In the genomic region with DNA sequence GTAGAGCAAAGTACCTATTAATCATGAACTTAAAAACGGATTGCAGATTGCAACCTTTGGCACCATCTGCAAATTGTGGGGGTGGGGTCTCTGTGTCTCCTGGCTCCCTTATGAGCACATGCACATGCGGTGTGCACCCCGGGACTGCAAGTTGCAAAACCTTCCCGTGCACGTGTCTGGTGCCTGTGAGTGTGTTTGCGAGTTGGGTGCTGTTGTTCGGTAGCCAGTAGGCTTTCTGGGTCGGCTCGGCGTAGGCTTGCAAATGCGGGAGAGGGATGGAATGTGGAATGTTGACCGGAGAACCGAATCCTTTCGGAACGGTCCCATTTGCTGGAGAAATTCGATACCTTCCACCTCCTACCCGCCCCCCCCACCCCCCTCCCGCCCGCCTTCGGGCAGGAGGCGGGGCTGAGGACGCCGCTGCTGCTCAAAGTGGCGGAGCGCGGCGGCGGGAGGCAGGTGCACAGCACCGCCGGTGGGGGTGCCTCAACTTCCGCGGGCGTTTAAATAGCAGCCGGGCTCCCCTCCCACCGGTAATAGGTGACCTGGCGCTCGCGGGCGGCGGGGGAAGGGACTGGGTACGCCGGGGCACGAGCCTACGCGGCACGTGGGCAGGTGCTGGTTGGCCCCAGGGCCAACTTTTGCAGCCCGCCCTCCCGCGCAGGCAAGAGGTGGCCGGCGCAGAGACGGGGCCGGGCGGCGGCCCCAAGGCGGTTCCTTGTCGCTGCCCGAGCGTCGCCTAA, we compare ENCODE assay signal across 8 mouse cellular contexts. TPM values are rescaled to one million over a fixed set of nuclear protein-coding genes. Genes with fewer than 3 reads are reported as not detected.
DNase-seq lines count a peak whose midpoint lies in the region; ATAC-seq and TF ChIP-seq lines count a peak whose summit lies in the region.

No protein-coding gene starts in this region.

- WGBS in bone marrow, adult 2 months, result under 1% methylated on average over 59 of the region's 60 CpGs
- 0% methylated on average over 15 of the region's 60 CpGs for WGBS in embryonic facial prominence, embryonic 14.5 days
- WGBS in limb, embryonic 14.5 days, result under 1% methylated on average over 23 of the region's 60 CpGs
- under 1% methylated on average over 58 of the region's 60 CpGs for WGBS in midbrain, embryonic 15.5 days
- WGBS in spleen, adult 2 months, result under 1% methylated on average over 58 of the region's 60 CpGs

- peak; percentile 48 for ATAC-seq in embryonic facial prominence, embryonic 14.5 days (ENCODE audit: low read depth)
- peak; percentile 71 for ATAC-seq in limb, embryonic 14.5 days (ENCODE audit: low FRiP score, low read depth)
- peak; percentile 53 for ATAC-seq in midbrain, embryonic 15.5 days (replicated peaks)

- no peaks in the 10 kb centered on the region for H3K36me3 ChIP-seq in embryonic facial prominence, embryonic 14.5 days (ENCODE audit: control insufficient read depth, insufficient read depth, low read length)
- H3K36me3 ChIP-seq in limb, embryonic 14.5 days (ENCODE audit: control insufficient read depth, insufficient read depth, low read length), result no peaks in the 10 kb centered on the region
- no peaks in the 10 kb centered on the region for H3K36me3 ChIP-seq in midbrain, embryonic 15.5 days (replicated peaks)
- H3K36me3 ChIP-seq in spleen, adult 2 months (ENCODE audit: control insufficient read depth, insufficient read depth, low read length), result no peaks in the 10 kb centered on the region

- H3K9me3 ChIP-seq in embryonic facial prominence, embryonic 14.5 days (ENCODE audit: control insufficient read depth, low read length), result no peaks in the 10 kb centered on the region
- no peaks in the 10 kb centered on the region for H3K9me3 ChIP-seq in limb, embryonic 14.5 days (ENCODE audit: control insufficient read depth, low read length)
- H3K9me3 ChIP-seq in midbrain, embryonic 15.5 days, result no peaks in the 10 kb centered on the region

- TF ChIP-seq POLR2A in bone marrow, adult 2 months (IDR thresholded peaks at IDR 0.05; ENCODE audit: borderline replicate concordance, control insufficient read depth, low read depth, low read length), result peak; percentile 57; the same call in 1 of the 2 replicates
- TF ChIP-seq POLR2A in limb, embryonic 14.5 days (IDR thresholded peaks at IDR 0.05; ENCODE audit: borderline replicate concordance, extremely low read depth, insufficient read depth, insufficient read length), result no peak
- no peak for TF ChIP-seq POLR2A in spleen, adult 2 months (IDR thresholded peaks at IDR 0.05; ENCODE audit: low read depth, low read length)

- peak; percentile 89 to 90 for DNase-seq in B cell, adult 2 months
- peak; percentile 83 for DNase-seq in embryonic facial prominence, embryonic 14.5 days (ENCODE audit: low spot score)
- peak; percentile 65 for DNase-seq in heart, adult 8-10 months (ENCODE audit: low spot score)
- peak; percentile 93 to 94 for DNase-seq in kidney, adult 8-10 months
- peak; percentile 48 for DNase-seq in limb, embryonic 14.5 days (ENCODE audit: low spot score)
- peak; percentile 68 to 88 for DNase-seq in spleen, adult 2 months (ENCODE audit: low read depth in 1 of 2, low spot score in 2 of 2)

- peak overlapping the region; percentile 85 for H3K9ac ChIP-seq in embryonic facial prominence, embryonic 14.5 days (ENCODE audit: low read depth, low read length)
- H3K9ac ChIP-seq in limb, embryonic 14.5 days (ENCODE audit: low read depth, low read length, severe bottlenecking), result peak overlapping the region; percentile 78
- H3K9ac ChIP-seq in midbrain, embryonic 15.5 days, result peak overlapping the region; percentile 92

- H3K4me1 ChIP-seq in bone marrow, adult 2 months (ENCODE audit: control insufficient read depth, insufficient read depth, low read length), result peaks cover 2% of the 10 kb centered on the region
- H3K4me1 ChIP-seq in embryonic facial prominence, embryonic 14.5 days (ENCODE audit: control insufficient read depth, insufficient read depth, low read length), result no peaks in the 10 kb centered on the region
- peaks cover 4% of the 10 kb centered on the region; the same call in 1 of the 2 replicates for H3K4me1 ChIP-seq in limb, embryonic 14.5 days (ENCODE audit: control insufficient read depth, insufficient read depth, low read length)
- peaks cover 19% of the 10 kb centered on the region for H3K4me1 ChIP-seq in midbrain, embryonic 15.5 days
- H3K4me1 ChIP-seq in spleen, adult 2 months (ENCODE audit: control insufficient read depth, insufficient read depth, insufficient read length), result no peaks in the 10 kb centered on the region; the same call in none of the 2 replicates

- no peak for TF ChIP-seq CTCF in bone marrow, adult 2 months (IDR thresholded peaks at IDR 0.05; ENCODE audit: control insufficient read depth, insufficient read depth, low read length)
- no peak for TF ChIP-seq CTCF in spleen, adult 2 months (IDR thresholded peaks at IDR 0.05; ENCODE audit: extremely low read depth, insufficient read depth, insufficient read length, insufficient replicate concordance)

- peak overlapping the region; percentile 99 for H3K27ac ChIP-seq in bone marrow, adult 2 months (ENCODE audit: control insufficient read depth, insufficient read depth, low read depth, low read length, poor library complexity)
- H3K27ac ChIP-seq in embryonic facial prominence, embryonic 14.5 days (replicated peaks; ENCODE audit: low read depth, low read length), result peak overlapping the region; percentile 91
- peak overlapping the region; percentile 83 for H3K27ac ChIP-seq in limb, embryonic 14.5 days (replicated peaks; ENCODE audit: low read depth, low read length)
- peak overlapping the region; percentile 95 for H3K27ac ChIP-seq in midbrain, embryonic 15.5 days
- peak overlapping the region; percentile 91 for H3K27ac ChIP-seq in spleen, adult 2 months (ENCODE audit: insufficient read depth, low read length)

- peaks cover 4% of the 10 kb centered on the region; the same call in 1 of the 2 replicates for H3K27me3 ChIP-seq in embryonic facial prominence, embryonic 14.5 days (replicated peaks; ENCODE audit: control insufficient read depth, insufficient read depth, low read length)
- no peaks in the 10 kb centered on the region for H3K27me3 ChIP-seq in limb, embryonic 14.5 days (ENCODE audit: control insufficient read depth, insufficient read depth, low read length)
- no peaks in the 10 kb centered on the region for H3K27me3 ChIP-seq in midbrain, embryonic 15.5 days (replicated peaks)
- H3K27me3 ChIP-seq in spleen, adult 2 months (ENCODE audit: control insufficient read depth, insufficient read depth, low read length), result peaks cover 2% of the 10 kb centered on the region; the same call in 1 of the 2 replicates

- peak overlapping the region; percentile 98 for H3K4me3 ChIP-seq in bone marrow, adult 2 months (replicated peaks; ENCODE audit: control insufficient read depth, low read depth, low read length)
- H3K4me3 ChIP-seq in embryonic facial prominence, embryonic 14.5 days (ENCODE audit: low read depth, low read length), result peak overlapping the region; percentile 79
- peak overlapping the region; percentile 72 for H3K4me3 ChIP-seq in limb, embryonic 14.5 days (replicated peaks; ENCODE audit: low read length)
- peak overlapping the region; percentile 75 for H3K4me3 ChIP-seq in midbrain, embryonic 15.5 days
- peak overlapping the region; percentile 90 for H3K4me3 ChIP-seq in spleen, adult 2 months (ENCODE audit: extremely low read depth, insufficient read depth, insufficient read length)

- peak overlapping the region; percentile 98 for H3K4me2 ChIP-seq in embryonic facial prominence, embryonic 14.5 days (ENCODE audit: low read depth, low read length)
- H3K4me2 ChIP-seq in limb, embryonic 14.5 days (replicated peaks; ENCODE audit: low read depth, low read length, severe bottlenecking), result peak overlapping the region; percentile 96
- peak overlapping the region; percentile 79 for H3K4me2 ChIP-seq in midbrain, embryonic 15.5 days

RNA-seq across cellular contexts. Expression of gene Jade1, which starts 9.1 kb away (rescaled TPM):
- 4.7 and 13.1 TPM in 2 replicates for polyA plus RNA-seq in bone marrow, adult 2 months (2011; ENCODE audit: insufficient read depth, insufficient read length, low replicate concordance, missing spikeins)
- polyA plus RNA-seq in embryonic facial prominence, embryonic 14.5 days (2014; fragmentation: Nextera tagmentation; extraction: Ambion mirVana), result 16.1 and 16.4 TPM in 2 replicates
- 10 to 100 TPM; 26.5 to 40.1 (median 28.9) TPM for total RNA-seq in heart, adult 8-10 months (2022)
- 8.8 and 9.1 TPM in 2 replicates for polyA plus RNA-seq in limb, embryonic 14.5 days (2012; rRNA removed)
- polyA plus RNA-seq in limb, embryonic 14.5 days (2014; fragmentation: Nextera tagmentation; extraction: Ambion mirVana), result 12.8 and 13.7 TPM in 2 replicates
- 13.8 and 14.0 TPM in 2 replicates for polyA plus RNA-seq in midbrain, embryonic 15.5 days (2015; fragmentation: Nextera tagmentation; extraction: Ambion mirVana)
- polyA plus RNA-seq in spleen, adult 2 months (2012; rRNA removed), result 11.3 and 16.3 TPM in 2 replicates

Comparison
In these comparisons a context has a peak if more than half of its experiments do, and no peak if none do; other contexts are left out.
1. Peak in every context shown above with its lines: DNase-seq, ATAC-seq, H3K4me3 ChIP-seq and H3K27ac ChIP-seq.